Mouse (Mus musculus) kidney, postnatal 14 days (tissue): ENCODE results near the gene Mafk.

Experiments used
- DNase-seq: peaks from one replicate; pipeline ENCODE4 v3.0.0; 2022; ENCODE audit warnings: mixed read lengths

Mafk gene

GRCm38 (mm10) chr5:139796900-139797299, 5.6 kb downstream of the Mafk start:
- DNase-seq: peak; percentile 94

- DNase-seq: peak; percentile 93
These were observed 6.3 kb downstream of the Mafk start for GRCm38 (mm10) chr5:139797473-139798167.

GRCm38 (mm10) chr5:139798168-139798900, 7.0 kb downstream of the Mafk start:
- no peak for DNase-seq

DNA sequence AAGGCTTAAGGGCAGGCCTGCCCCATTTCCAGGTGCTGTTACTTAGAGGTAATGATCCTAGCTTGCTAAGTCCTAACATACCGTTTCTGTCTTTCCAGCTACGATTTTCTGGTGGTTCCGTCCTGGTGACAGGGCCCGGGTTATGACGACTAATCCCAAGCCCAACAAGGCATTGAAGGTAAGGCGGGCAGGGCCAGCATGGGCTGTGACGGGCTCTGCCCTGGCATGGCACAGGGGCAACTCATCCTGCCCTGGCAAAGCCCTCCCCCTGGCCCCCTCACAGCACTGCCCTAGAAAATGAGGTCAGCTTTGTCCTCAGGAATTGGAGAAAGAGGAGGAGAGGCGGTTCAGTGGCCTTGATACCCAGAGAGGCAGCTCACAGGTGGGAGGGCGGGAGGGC, 7.7 kb downstream of the Mafk start:
- DNase-seq: no peak

GRCm38 (mm10) chr5:139799801-139800590, 8.7 kb downstream of the Mafk start:
- no peak for DNase-seq

GRCm38 (mm10) chr5:139801231-139801630, 9.9 kb downstream of the Mafk start:
- DNase-seq: no peak

DNA sequence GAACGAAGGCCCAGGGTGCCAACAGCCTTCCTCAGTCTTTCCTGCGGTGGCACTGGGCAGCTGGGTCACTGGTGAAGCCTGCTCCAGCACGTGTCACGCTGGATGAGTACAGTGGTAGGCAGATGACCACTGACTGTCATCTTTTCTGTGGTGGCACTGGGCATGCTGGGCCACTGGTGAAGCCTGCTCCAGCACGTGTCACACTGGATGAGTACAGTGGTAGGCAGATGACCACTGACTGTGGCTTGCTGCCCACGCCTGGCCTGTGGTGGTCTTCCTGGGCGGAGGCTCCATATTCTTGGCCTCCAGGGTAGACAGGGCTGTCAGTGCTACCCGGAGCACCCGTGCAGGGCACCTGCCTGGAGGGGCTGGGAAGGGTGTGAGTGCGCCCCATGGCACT, 10.6 kb downstream of the Mafk start:
- DNase-seq: no peak

- no peak for DNase-seq
These were observed 11.9 kb downstream of the Mafk start for GRCm38 (mm10) chr5:139803165-139803564.

DNA sequence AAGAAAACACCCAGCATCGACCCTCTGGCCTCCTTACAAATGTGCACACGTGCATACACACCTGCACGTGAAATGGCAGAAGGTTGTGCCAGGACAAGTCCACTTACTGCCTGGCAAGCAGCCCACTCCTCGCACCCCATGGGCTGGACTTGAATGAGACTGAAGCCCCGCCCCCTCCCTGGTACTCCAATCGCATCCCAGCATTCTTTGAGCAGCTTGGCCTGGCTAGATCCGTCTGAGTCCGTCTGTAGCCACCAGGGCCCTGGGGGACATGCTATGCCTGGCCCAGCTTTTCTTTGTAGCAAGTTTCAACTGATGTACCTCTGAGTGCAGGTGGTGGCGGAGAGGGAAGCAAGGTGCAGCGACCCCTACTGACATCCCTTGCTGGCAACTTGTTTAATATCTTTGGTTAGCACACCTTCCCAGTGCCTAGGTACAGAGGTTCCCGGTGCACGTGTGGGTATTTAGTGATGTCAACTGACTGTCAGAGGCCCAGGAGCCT, 12.3 kb downstream of the Mafk start:
- DNase-seq: peak; percentile 85

DNA sequence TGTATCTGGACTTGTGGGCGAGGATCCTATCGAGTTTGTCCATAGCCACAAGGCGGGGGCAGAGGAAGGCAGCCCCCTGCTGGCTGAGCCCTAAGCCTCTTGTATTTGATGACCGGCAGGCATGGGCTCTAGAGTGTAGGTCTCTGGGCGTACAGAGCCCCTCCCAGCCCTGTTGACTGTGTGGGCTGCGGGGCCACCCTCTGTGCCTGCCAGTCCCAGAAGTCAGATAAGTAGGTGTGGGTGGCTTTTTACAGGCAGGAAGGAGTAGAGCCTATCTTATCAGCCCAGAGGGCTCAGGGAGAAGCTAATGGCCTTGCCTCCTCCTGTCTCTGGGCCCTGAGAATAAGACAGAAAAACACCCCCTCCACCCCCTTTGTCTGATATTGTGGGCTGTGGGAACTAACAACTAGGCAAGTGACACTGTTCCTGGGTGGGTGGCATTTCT, 12.8 kb downstream of the Mafk start:
- DNase-seq: no peak

GRCm38 (mm10) chr5:139804573-139805111, 13.3 kb downstream of the Mafk start:
- DNase-seq: no peak

GRCm38 (mm10) chr5:139805924-139806323, 14.6 kb downstream of the Mafk start:
- DNase-seq: no peak

DNA sequence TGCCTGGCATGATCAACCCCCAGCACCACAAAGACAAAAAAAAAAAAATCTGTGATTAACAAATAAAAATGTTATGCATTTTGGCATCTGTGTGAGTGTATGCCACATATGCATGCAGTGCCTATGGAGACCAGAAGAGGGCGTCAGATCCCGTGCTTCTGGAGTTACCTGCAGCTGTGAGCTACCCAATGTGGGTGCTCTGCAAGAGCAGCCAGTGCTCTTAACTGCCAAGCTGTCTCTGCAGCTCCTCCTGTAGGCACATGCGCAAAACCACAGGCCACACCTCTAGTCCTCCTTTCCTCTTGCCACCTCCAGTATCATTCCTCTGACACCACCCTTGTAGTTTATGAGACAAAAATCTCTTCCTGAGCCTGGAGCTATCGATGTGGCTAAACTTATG, 18.1 kb downstream of the Mafk start:
- DNase-seq: no peak

DNA sequence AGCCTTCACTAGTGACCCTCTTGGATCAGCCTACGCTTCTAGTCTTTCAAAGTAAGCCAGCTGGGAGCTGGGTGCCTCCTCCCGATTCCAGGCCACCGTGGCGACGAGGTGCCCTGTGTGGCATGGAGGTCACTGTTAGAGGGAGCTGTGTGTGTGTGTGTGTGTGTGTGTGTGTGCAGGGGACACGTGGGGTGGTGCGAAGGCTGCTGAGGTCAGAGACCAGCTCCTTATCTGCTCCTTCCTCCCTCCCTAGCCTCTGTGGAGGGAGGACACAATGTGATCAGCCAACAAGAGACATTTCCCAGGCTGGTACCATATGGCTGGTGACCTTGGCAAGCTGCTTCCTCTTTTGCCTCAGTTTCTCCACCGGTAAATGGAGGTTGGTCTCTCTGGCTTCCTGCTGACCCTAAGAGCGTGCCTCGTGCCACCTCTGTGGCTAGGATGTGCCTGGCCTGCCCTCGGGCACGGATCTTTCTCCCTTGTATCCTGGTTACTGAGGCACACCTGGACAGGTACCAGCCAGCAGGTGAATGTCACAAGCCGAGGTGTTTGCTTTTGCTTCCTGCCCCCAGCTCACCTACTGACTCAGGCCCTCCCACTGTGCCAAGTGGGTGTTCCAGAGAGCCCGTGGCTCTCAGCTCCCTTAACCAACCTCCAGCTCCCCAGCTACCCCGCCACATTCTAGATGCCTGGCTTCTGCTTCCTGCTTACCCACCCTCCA, 20.5 kb downstream of the Mafk start:
- no peak for DNase-seq

- no peak for DNase-seq
These were observed 21.2 kb downstream of the Mafk start for GRCm38 (mm10) chr5:139812398-139813125.

GRCm38 (mm10) chr5:139813126-139813490, 21.8 kb downstream of the Mafk start:
- no peak for DNase-seq

DNA sequence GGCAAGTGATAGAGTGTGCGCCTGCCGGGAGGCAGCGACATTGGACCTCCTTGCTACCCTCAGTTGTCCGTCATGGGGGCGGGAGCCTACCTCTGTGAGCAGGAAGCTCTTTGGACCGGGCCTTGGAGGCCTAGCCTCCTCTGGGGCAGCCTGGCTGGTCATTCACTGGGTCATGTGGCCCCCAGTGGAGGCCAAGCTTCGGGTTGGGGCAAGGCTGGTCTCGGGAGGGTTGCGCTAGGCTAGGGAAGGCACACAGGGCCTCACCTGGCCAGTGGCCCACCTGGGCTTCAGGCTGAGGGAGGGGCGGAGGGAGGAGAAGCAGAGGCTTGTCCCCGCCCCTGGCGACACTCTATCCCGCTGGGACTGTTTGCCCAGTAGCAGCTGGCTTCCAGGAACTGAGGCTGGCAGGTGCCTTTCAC, 22.7 kb downstream of the Mafk start:
- peak; percentile 89 for DNase-seq

DNA sequence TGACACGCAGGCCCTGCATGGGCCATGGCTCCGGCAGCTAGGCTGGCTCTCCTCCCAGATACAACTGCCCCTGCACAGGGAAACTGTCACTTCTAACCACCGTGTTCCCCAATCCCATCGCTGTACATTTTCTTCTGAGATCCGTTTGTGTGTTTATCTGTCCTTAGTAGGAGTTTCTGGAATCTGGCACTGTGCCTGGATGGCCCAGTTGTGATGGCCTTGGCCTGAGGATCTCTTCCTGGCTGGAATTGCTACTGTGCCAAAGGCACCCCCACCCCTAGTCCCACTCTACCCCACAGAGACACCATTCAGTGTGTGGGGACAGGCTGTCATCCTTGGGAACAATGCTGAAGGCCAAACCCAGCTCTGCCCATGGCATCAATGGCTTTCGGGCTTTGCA, 24.7 kb downstream of the Mafk start:
- no peak for DNase-seq

DNA sequence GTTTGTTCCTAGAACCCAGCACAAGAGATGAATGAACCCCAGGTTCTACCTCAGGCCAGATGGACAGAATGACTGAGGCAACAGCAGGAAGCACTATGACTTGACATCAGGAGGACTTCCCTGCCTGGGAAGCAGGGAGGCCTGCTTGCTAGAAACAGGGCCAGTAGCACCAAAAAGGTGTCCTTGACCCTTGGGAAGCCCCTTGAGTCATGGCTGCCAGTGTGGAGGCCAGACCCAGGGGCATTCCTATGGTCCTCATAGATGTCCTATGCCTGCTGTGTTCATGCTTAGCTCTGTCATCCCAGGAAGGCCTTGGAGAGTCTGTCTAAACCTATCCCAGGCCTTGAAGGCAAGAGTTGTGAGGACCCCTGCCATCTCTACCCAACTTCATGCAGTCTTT, 25.1 kb downstream of the Mafk start:
- no peak for DNase-seq

DNA sequence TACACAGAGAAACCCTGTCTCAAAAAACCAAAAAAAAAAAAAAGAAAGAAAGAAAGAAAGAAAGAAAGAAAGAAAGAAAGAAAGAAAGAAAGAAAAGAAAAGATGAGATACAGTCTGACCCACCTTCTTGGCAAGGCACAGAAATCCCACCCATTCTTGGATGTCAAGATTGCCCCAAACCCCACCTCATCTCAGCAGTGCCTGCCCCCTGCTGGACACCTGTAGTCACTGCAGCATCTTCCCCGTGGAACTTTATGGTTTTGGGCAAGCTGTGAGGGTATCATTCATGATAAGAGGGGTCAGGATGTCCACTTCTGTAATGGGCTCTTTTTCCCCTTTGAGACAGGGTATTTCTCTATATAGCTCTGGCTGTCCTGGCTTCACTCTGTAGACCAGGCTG, 26.0 kb downstream of the Mafk start:
- DNase-seq: no peak

DNA sequence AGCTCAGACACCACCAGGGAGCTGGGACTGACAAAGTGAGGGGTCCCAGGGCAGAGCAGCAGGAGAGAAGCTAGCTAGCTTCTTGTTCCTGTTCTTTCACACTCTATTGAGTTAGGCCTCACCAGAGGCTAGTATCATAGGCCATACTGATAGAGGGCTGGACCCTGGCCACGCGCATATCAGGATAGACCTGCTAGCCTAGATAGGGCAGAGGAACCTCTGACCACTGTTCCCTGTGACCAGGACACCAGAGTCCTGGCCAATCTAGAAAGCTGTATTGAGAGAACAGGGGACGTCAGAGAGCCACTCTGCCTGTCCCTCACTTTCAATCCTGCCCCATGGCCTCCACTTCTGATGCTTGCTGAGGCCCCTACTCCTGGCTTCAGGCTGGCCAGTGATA, 26.7 kb downstream of the Mafk start:
- no peak for DNase-seq

DNA sequence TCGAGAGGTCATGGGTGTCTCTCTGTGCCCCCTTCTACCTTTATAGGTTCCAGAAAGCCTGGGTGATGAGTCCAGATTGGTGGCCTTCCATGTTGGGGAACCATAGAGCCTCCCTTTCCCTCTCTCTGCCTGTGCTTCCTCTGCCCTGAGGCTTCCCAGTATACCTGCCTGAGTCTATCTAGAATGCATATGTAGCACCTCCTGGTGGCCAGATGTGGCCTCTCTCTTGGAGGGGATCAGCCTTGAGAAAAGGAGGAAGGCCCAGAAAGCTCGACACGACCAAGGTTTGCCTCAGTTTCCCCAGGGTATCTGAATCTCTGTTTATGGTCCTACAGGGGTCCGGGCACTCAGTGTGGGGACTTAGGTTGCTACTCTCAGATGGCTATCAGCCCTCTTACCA, 27.5 kb downstream of the Mafk start:
- peak; percentile 49 for DNase-seq
